Comparison of ENCODE assay signal across 27 mouse cellular contexts in the genomic region with DNA sequence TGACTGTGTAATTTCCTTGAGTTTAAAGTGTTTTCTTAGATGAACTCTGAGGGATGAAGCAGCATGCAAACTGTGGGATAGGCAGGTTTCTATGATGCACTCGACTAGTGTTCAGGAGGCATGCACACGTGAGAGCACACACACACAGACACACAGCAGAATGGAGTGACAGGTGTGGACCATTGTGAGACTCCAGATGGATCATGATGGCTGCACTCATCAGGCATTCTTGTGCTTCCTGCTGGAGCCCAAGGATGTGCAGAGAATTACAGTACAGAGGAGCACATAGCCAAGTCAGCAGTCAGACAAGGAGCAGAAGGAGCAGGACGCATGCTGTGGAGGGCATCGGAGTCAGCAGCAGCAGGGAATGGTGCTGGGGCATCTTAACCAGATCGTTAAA. TPM values are rescaled to one million over a fixed set of nuclear protein-coding genes. Genes with fewer than 3 reads are reported as not detected.
DNase-seq lines count a peak whose midpoint lies in the region; ATAC-seq and TF ChIP-seq lines count a peak whose summit lies in the region.
"Had no signal": no experiment of that assay in that cellular context is flagged by ENCODE, and none has a peak within 500 bp of the region (broad histone marks: within the 10 kb centered on the region; RNA-seq: fewer than 3 reads in every experiment).

No protein-coding gene starts in this region.

- no peak overlapping the region for H3K9ac ChIP-seq in forebrain, embryonic 14.5 days (ENCODE audit: low read length)
- H3K9ac ChIP-seq in forebrain, embryonic 12.5 days: no peak overlapping the region
- H3K9ac ChIP-seq in hindbrain, embryonic 14.5 days: no peak overlapping the region
- no peak overlapping the region for H3K9ac ChIP-seq in hindbrain, embryonic 12.5 days
- H3K9ac ChIP-seq in kidney, embryonic 15.5 days: no peak overlapping the region
- no peak overlapping the region for H3K9ac ChIP-seq in liver, embryonic 11.5 days (ENCODE audit: low read depth, low read length)
- H3K9ac ChIP-seq: embryonic facial prominence, embryonic 15.5 days; heart, embryonic 12.5 days; limb, embryonic 15.5 days; liver, embryonic 14.5 days had no signal

- TF ChIP-seq POLR2A in kidney, adult 2 months (IDR thresholded peaks at IDR 0.05; ENCODE audit: low read depth, low read length): no peak

- peak; percentile 3 for DNase-seq in forebrain, embryonic 14.5 days (ENCODE audit: low spot score)
- DNase-seq in hindbrain, embryonic 14.5 days (ENCODE audit: low spot score): no peak
- no peak for DNase-seq in kidney, adult 2 months
- no peak for DNase-seq in liver, embryonic 11.5 days (ENCODE audit: low spot score)
- DNase-seq: adrenal gland, postnatal 25 days; heart, adult 2 months; heart, postnatal 4 days; kidney, adult 9 months; kidney, postnatal 14 days; layer of hippocampus, adult 9-11 months; lung, adult 2 months; lung, postnatal 10 days; midbrain, embryonic 14.5 days; right cerebral cortex, adult 18-20 months; spleen, adult 18-20 months; thymus, postnatal 14 days had no signal

- H3K4me3 ChIP-seq in forebrain, embryonic 14.5 days (ENCODE audit: low read depth, low read length): no peak overlapping the region
- H3K4me3 ChIP-seq in forebrain, embryonic 12.5 days (replicated peaks): no peak overlapping the region
- H3K4me3 ChIP-seq in hindbrain, embryonic 14.5 days (replicated peaks; ENCODE audit: low read length): no peak overlapping the region
- no peak overlapping the region for H3K4me3 ChIP-seq in hindbrain, embryonic 12.5 days
- no peak overlapping the region for H3K4me3 ChIP-seq in kidney, embryonic 15.5 days (replicated peaks)
- H3K4me3 ChIP-seq in kidney, adult 2 months (ENCODE audit: insufficient read depth, low read depth, low read length): no peak overlapping the region
- no peak overlapping the region for H3K4me3 ChIP-seq in liver, embryonic 11.5 days (ENCODE audit: low read depth, low read length)
- H3K4me3 ChIP-seq: embryonic facial prominence, embryonic 10.5 days; embryonic facial prominence, embryonic 15.5 days; heart, adult 2 months; heart, embryonic 12.5 days; limb, embryonic 10.5 days; limb, embryonic 15.5 days had no signal

- H3K27ac ChIP-seq in forebrain, embryonic 14.5 days (ENCODE audit: low read depth, low read length): no peak overlapping the region
- no peak overlapping the region for H3K27ac ChIP-seq in forebrain, embryonic 12.5 days
- H3K27ac ChIP-seq in hindbrain, embryonic 14.5 days: no peak overlapping the region
- H3K27ac ChIP-seq in hindbrain, embryonic 12.5 days: no peak overlapping the region
- 0 out of 2 replicates have a peak overlapping the region, but pooled peaks have one; percentile 5 for H3K27ac ChIP-seq in kidney, embryonic 15.5 days
- H3K27ac ChIP-seq in kidney, adult 2 months (ENCODE audit: insufficient read depth, low read depth, low read length): no peak overlapping the region
- no peak overlapping the region for H3K27ac ChIP-seq in liver, embryonic 11.5 days (ENCODE audit: low read depth, low read length)
- H3K27ac ChIP-seq: embryonic facial prominence, embryonic 10.5 days; embryonic facial prominence, embryonic 15.5 days; heart, adult 2 months; limb, embryonic 10.5 days; limb, embryonic 15.5 days; liver, embryonic 14.5 days; macrophage had no signal

- TF ChIP-seq CTCF in kidney, adult 2 months (conservative IDR thresholded peaks at IDR 0.05; ENCODE audit: insufficient read depth, insufficient read length, low read depth, low read length): no peak

- 0 out of 2 replicates have a peak, but pooled peaks cover 3% of the 10 kb centered on the region for H3K36me3 ChIP-seq in forebrain, embryonic 14.5 days (ENCODE audit: control insufficient read depth, insufficient read depth, low read length)
- H3K36me3 ChIP-seq in forebrain, embryonic 12.5 days (replicated peaks): peaks cover 16% of the 10 kb centered on the region; the same call in 1 of the 2 replicates
- H3K36me3 ChIP-seq in hindbrain, embryonic 14.5 days (replicated peaks; ENCODE audit: control insufficient read depth, insufficient read depth): peaks cover 9% of the 10 kb centered on the region
- no peaks in the 10 kb centered on the region for H3K36me3 ChIP-seq in hindbrain, embryonic 12.5 days
- H3K36me3 ChIP-seq in kidney, embryonic 15.5 days: peaks cover 26% of the 10 kb centered on the region
- no peaks in the 10 kb centered on the region for H3K36me3 ChIP-seq in kidney, adult 2 months (ENCODE audit: control insufficient read depth, insufficient read depth, low read length)
- no peaks in the 10 kb centered on the region; the same call in 1 of the 2 replicates for H3K36me3 ChIP-seq in liver, embryonic 11.5 days (ENCODE audit: control insufficient read depth, insufficient read depth, low read length)

- H3K4me1 ChIP-seq in forebrain, embryonic 14.5 days (ENCODE audit: control insufficient read depth, insufficient read depth, low read length): no peaks in the 10 kb centered on the region
- no peaks in the 10 kb centered on the region; the same call in none of the 2 replicates for H3K4me1 ChIP-seq in forebrain, embryonic 12.5 days
- H3K4me1 ChIP-seq in hindbrain, embryonic 14.5 days (replicated peaks; ENCODE audit: control insufficient read depth, insufficient read depth, low read length): 0 out of 2 replicates have a peak, but pooled peaks cover 3% of the 10 kb centered on the region
- H3K4me1 ChIP-seq in hindbrain, embryonic 12.5 days: no peaks in the 10 kb centered on the region
- H3K4me1 ChIP-seq in kidney, embryonic 15.5 days: peaks cover 17% of the 10 kb centered on the region
- H3K4me1 ChIP-seq in kidney, adult 2 months (ENCODE audit: control insufficient read depth, insufficient read depth, low read length): 0 out of 2 replicates have a peak, but pooled peaks cover 6% of the 10 kb centered on the region
- no peaks in the 10 kb centered on the region for H3K4me1 ChIP-seq in liver, embryonic 11.5 days (replicated peaks; ENCODE audit: control insufficient read depth, insufficient read depth, low read length)
- H3K4me1 ChIP-seq: embryonic facial prominence, embryonic 15.5 days; heart, embryonic 12.5 days; limb, embryonic 10.5 days; limb, embryonic 15.5 days had no signal

- WGBS in forebrain, embryonic 14.5 days: 61% methylated on average over 5 of the region's 5 CpGs
- 79% methylated on average over 5 of the region's 5 CpGs for WGBS in forebrain, embryonic 12.5 days
- WGBS in hindbrain, embryonic 14.5 days: 81% methylated on average over 5 of the region's 5 CpGs
- 88% methylated on average over 5 of the region's 5 CpGs for WGBS in hindbrain, embryonic 12.5 days
- 83% methylated on average over 5 of the region's 5 CpGs for WGBS in kidney, embryonic 15.5 days
- WGBS in kidney, adult 2 months: 83% methylated on average over 5 of the region's 5 CpGs
- 87% methylated on average over 5 of the region's 5 CpGs for whole genome bisulfite sequencing in liver, embryonic 11.5 days

- no peak overlapping the region for H3K4me2 ChIP-seq in forebrain, embryonic 14.5 days (ENCODE audit: low read length)
- no peak overlapping the region for H3K4me2 ChIP-seq in forebrain, embryonic 12.5 days
- H3K4me2 ChIP-seq in hindbrain, embryonic 14.5 days (replicated peaks): no peak overlapping the region
- no peak overlapping the region for H3K4me2 ChIP-seq in hindbrain, embryonic 12.5 days (replicated peaks)
- no peak overlapping the region for H3K4me2 ChIP-seq in kidney, embryonic 15.5 days
- no peak overlapping the region for H3K4me2 ChIP-seq in liver, embryonic 11.5 days
- H3K4me2 ChIP-seq: embryonic facial prominence, embryonic 15.5 days; heart, embryonic 12.5 days; limb, embryonic 15.5 days had no signal

- ATAC-seq in forebrain, embryonic 14.5 days: no peak
- ATAC-seq in forebrain, embryonic 12.5 days (ENCODE audit: low FRiP score): no peak
- ATAC-seq in hindbrain, embryonic 14.5 days (ENCODE audit: low FRiP score): 0 out of 2 replicates have a peak, but pooled peaks have one; percentile 46
- no peak for ATAC-seq in hindbrain, embryonic 12.5 days (ENCODE audit: low FRiP score)
- ATAC-seq in kidney, embryonic 15.5 days (replicated peaks; ENCODE audit: low FRiP score): no peak
- no peak for ATAC-seq in liver, embryonic 11.5 days (replicated peaks; ENCODE audit: low FRiP score)
- ATAC-seq: intestine, embryonic 16.5 days had no signal

- H3K27me3 ChIP-seq in forebrain, embryonic 14.5 days (replicated peaks; ENCODE audit: control insufficient read depth, insufficient read depth, low read length): no peaks in the 10 kb centered on the region
- H3K27me3 ChIP-seq in forebrain, embryonic 12.5 days: no peaks in the 10 kb centered on the region
- no peaks in the 10 kb centered on the region for H3K27me3 ChIP-seq in hindbrain, embryonic 14.5 days (ENCODE audit: control insufficient read depth, insufficient read depth, low read length)
- no peaks in the 10 kb centered on the region for H3K27me3 ChIP-seq in hindbrain, embryonic 12.5 days
- H3K27me3 ChIP-seq in kidney, embryonic 15.5 days: no peaks in the 10 kb centered on the region
- H3K27me3 ChIP-seq in kidney, adult 2 months (replicated peaks; ENCODE audit: control insufficient read depth, insufficient read depth, low read length): no peaks in the 10 kb centered on the region
- no peaks in the 10 kb centered on the region for H3K27me3 ChIP-seq in liver, embryonic 11.5 days (replicated peaks; ENCODE audit: control insufficient read depth, insufficient read depth, low read length)
- H3K27me3 ChIP-seq: embryonic facial prominence, embryonic 15.5 days; heart, embryonic 12.5 days; limb, embryonic 15.5 days had no signal

- H3K9me3 ChIP-seq in forebrain, embryonic 14.5 days (replicated peaks; ENCODE audit: control insufficient read depth, low read length): no peaks in the 10 kb centered on the region
- no peaks in the 10 kb centered on the region for H3K9me3 ChIP-seq in forebrain, embryonic 12.5 days
- no peaks in the 10 kb centered on the region for H3K9me3 ChIP-seq in hindbrain, embryonic 14.5 days (ENCODE audit: control insufficient read depth, low read length)
- H3K9me3 ChIP-seq in hindbrain, embryonic 12.5 days (replicated peaks): no peaks in the 10 kb centered on the region
- no peaks in the 10 kb centered on the region for H3K9me3 ChIP-seq in kidney, embryonic 15.5 days (replicated peaks)
- no peaks in the 10 kb centered on the region for H3K9me3 ChIP-seq in liver, embryonic 11.5 days (ENCODE audit: control insufficient read depth, low read length)
- H3K9me3 ChIP-seq: embryonic facial prominence, embryonic 10.5 days; embryonic facial prominence, embryonic 15.5 days; heart, embryonic 12.5 days; limb, embryonic 10.5 days; limb, embryonic 15.5 days had no signal

RNA-seq across cellular contexts. Expression of a gene that starts 15.9 kb away (rescaled TPM):
- polyA plus RNA-seq in forebrain, embryonic 14.5 days (2014; fragmentation: Nextera tagmentation; extraction: Ambion mirVana): 6.4 and 8.4 TPM in 2 replicates
- polyA plus RNA-seq in forebrain, embryonic 12.5 days (2016; fragmentation: Nextera tagmentation; extraction: Ambion mirVana): 10.8 and 11.9 TPM in 2 replicates
- 9.1 and 9.5 TPM in 2 replicates for polyA plus RNA-seq in hindbrain, embryonic 14.5 days (2014; fragmentation: Nextera tagmentation; extraction: Ambion mirVana)
- polyA plus RNA-seq in hindbrain, embryonic 12.5 days (2016; fragmentation: Nextera tagmentation; extraction: Ambion mirVana): 13.2 and 13.6 TPM in 2 replicates
- 12.3 and 13.8 TPM in 2 replicates for polyA plus RNA-seq in kidney, embryonic 15.5 days (2015; fragmentation: Nextera tagmentation; extraction: Ambion mirVana)
- polyA plus RNA-seq in kidney, adult 2 months (2012; rRNA removed): 8.3 and 9.2 TPM in 2 replicates
- polyA plus RNA-seq in liver, embryonic 11.5 days (2014; fragmentation: Nextera tagmentation; extraction: Ambion mirVana): 14.0 and 15.0 TPM in 2 replicates

RNA-seq across cellular contexts. Expression of a gene that starts 31.1 kb away (rescaled TPM):
- 2.8 and 3.0 TPM in 2 replicates for polyA plus RNA-seq in forebrain, embryonic 14.5 days (2014; fragmentation: Nextera tagmentation; extraction: Ambion mirVana)
- 0.82 TPM in 2 replicates for polyA plus RNA-seq in forebrain, embryonic 12.5 days (2016; fragmentation: Nextera tagmentation; extraction: Ambion mirVana)
- polyA plus RNA-seq in hindbrain, embryonic 14.5 days (2014; fragmentation: Nextera tagmentation; extraction: Ambion mirVana): 7.7 and 10.3 TPM in 2 replicates
- polyA plus RNA-seq in hindbrain, embryonic 12.5 days (2016; fragmentation: Nextera tagmentation; extraction: Ambion mirVana): 1.2 and 1.5 TPM in 2 replicates
- polyA plus RNA-seq in kidney, embryonic 15.5 days (2015; fragmentation: Nextera tagmentation; extraction: Ambion mirVana): 1.1 and 1.4 TPM in 2 replicates
- 0.53 and 0.55 TPM in 2 replicates for polyA plus RNA-seq in kidney, adult 2 months (2012; rRNA removed)
- 1.2 and 1.3 TPM in 2 replicates for polyA plus RNA-seq in liver, embryonic 11.5 days (2014; fragmentation: Nextera tagmentation; extraction: Ambion mirVana)
